Mouse (Mus musculus): ENCODE results near the gene Dact2. TPM values are rescaled to one million over a fixed set of nuclear protein-coding genes. Genes with fewer than 3 reads are reported as not detected.

The Dact2 gene
- polyA plus RNA-seq, 1 experiment from 2014 or later: 4.6 TPM

DNA sequence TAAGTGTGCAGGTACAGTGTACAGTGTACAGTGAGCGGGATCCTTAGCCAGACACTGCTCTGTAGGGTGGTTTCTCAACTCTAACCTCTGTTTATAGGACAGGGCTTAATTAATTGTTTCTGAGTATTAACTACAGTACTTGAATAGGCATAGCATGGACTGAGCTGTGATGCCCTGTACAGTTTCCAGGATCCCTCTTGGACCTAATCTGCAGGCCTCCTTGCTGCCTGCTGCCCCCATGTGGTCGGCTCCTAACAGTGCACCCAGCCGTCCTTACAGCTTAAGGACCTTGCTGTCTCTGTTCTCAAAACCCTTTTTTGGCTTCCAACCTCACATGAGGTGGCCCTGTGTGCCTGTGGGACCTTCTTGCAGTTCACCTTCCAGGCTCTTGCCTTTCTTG, 2.0 kb upstream of the Dact2 start:
- Histone ChIP-seq H3K4me2 (no peak overlapping the region), H3K27me3 (peaks cover 54% of the 10 kb centered on the region), H3K36me3 (no peaks in the 10 kb centered on the region), H3K9ac (no peak overlapping the region), H3K27ac (no peak overlapping the region), H3K4me3 (no peak overlapping the region), H3K4me1 (peaks cover 11% of the 10 kb centered on the region), H3K9me3 (no peaks in the 10 kb centered on the region)
- 28% methylated on average over 3 of the region's 3 CpGs for WGBS
- ATAC-seq (ENCODE audit: borderline replicate concordance, extremely low read depth, low FRiP score, low TSS enrichment): peak; percentile 13; the same call in 1 of the 2 replicates

DNA sequence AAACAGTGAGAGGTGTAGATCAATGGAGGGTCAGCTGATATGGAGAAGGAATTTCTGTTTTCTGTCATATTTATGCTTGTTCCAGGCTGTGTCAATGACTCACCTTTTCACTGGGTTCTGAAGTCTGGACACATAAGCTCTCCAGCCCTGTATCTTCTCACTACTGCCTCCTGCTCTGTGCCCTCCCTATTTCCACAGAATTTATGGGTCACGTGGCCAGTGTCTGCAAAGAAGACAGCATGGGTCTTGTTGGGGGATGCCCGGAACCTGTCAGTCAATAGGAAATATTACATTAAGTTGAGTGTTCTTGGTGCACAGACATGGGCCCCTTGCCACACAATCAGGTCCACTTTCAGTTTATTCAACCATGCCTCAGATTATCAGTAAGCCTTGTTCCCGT, 1.1 kb upstream of the Dact2 start:
- H3K4me1 ChIP-seq: peaks cover 17% of the 10 kb centered on the region
- H3K4me2 ChIP-seq: no peak overlapping the region
- no peak for ATAC-seq (ENCODE audit: borderline replicate concordance, extremely low read depth, low FRiP score, low TSS enrichment)
- H3K27ac ChIP-seq: no peak overlapping the region
- H3K36me3 ChIP-seq: no peaks in the 10 kb centered on the region
- 65% methylated on average over 3 of the region's 3 CpGs for WGBS
- no peak overlapping the region for H3K4me3 ChIP-seq
- peaks cover 55% of the 10 kb centered on the region for H3K27me3 ChIP-seq
- no peak overlapping the region for H3K9ac ChIP-seq
- H3K9me3 ChIP-seq: no peaks in the 10 kb centered on the region

DNA sequence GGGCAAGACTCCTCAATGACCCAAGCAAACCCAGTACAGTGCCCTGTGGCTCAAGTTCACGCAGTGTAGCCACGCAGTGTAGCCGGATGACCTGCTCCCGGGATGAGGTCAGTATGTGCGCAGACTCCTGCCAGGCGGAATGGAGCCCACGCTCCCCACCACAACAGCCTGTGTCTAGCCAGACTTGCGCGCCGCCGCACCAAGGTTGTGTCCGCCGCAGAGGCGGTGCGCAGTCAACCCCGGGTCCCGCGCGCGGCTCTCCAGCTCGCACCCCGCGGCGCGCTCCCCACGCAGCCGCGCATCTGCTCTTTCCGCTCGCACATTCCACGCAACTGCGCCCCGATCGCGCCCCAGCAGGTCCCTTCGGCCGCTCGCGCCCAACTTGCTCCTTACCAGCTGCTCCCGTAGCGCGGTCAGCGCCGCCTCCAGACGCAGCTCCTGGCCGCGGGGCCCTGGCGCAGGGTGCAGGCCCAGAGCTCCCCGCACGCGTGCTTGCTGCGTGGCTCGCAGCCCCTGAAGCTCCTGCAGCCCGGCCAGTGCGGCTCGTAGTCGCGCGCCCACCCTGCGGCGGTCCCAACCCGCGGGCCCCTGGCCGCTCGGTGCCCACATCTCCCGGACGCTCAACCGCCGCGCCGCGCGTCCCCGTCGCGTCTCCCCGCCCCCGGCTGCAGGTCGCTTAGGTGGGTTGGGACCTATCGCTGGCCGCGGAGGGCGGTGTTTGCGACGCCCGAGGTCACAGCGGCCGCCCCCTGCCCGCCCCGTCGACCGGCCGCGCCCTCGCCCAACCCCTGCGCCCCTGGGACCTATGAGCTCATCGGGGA, 773 bp downstream of the Dact2 start:
- peak overlapping the region; percentile 68 for H3K4me2 ChIP-seq
- WGBS: under 1% methylated on average over 97 of the region's 97 CpGs
- peak overlapping the region; percentile 51 for H3K4me3 ChIP-seq
- peaks cover 17% of the 10 kb centered on the region for H3K4me1 ChIP-seq
- no peaks in the 10 kb centered on the region for H3K36me3 ChIP-seq
- peak overlapping the region; percentile 37 for H3K9ac ChIP-seq
- ATAC-seq (ENCODE audit: borderline replicate concordance, extremely low read depth, low FRiP score, low TSS enrichment): peak; percentile 60
- H3K27ac ChIP-seq: peak overlapping the region; percentile 82
- H3K9me3 ChIP-seq: no peaks in the 10 kb centered on the region
- peaks cover 55% of the 10 kb centered on the region for H3K27me3 ChIP-seq

DNA sequence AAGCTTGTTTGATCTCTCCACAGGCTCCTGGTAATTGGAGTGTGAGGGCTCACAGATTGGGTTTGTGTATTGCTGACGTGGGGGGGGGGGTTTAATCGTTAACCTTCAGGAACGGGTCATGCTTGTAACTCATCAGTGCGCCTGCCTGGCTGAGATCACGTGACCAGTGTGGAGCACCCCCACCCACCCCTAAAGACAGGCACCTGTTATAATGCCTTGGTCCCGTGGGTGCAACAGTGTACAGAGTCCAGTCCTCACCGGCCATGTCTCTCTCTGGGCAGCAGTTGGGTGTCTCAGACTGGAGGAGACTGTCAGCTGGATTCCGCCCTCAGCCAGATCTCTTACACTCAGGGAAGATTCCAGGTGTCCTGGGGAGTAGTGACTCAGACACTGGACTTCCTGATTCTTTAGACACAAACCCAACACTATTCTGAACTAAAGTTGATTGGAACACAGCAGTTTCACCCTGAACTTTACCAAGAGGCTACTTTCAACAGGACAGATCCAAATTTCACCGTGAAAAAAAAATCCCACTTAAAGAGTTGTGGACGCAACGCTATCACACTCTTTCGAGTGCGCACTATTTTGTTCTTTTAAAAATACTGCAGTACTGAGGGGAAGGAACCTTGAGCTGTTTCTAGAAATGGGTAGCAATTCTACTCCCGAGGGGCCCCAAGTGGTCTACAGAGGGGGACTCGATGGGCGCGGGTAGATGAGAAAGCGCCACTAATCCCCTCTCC, 1.6 kb downstream of the Dact2 start:
- ATAC-seq (ENCODE audit: borderline replicate concordance, extremely low read depth, low FRiP score, low TSS enrichment): no peak
- peak overlapping the region; percentile 51 for H3K4me3 ChIP-seq
- no peaks in the 10 kb centered on the region for H3K36me3 ChIP-seq
- H3K4me1 ChIP-seq: peaks cover 17% of the 10 kb centered on the region
- 2% methylated on average over 18 of the region's 18 CpGs for WGBS
- H3K27me3 ChIP-seq: peaks cover 55% of the 10 kb centered on the region
- peak overlapping the region; percentile 68 for H3K4me2 ChIP-seq
- no peaks in the 10 kb centered on the region for H3K9me3 ChIP-seq
- peak overlapping the region; percentile 37; the same call in 1 of the 2 replicates for H3K9ac ChIP-seq
- peak overlapping the region; percentile 82 for H3K27ac ChIP-seq

DNA sequence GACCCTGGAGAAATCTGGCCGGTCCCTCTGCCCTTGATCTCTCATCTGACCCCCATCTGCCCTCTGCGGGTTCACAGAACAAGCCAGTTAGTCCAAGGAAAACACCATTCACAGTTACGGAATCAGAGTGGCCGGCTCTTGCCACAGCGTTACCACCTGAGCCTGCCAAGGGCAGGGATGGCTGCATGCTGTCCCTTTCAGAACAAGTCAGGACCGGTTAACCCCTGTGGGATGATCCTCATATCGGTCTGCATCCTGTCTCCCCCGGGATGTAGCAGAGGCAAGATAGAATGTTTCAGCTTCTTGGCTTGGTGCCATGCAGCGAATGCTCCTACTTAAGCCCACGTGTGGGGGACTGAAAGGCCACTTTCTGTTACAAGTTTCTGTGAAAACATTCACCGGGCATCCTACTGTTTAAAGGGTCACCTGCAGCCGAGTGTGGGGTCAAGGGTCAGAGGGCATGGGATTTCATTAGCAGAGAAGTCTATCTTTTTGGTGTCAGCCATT, 2.8 kb downstream of the Dact2 start:
- peak overlapping the region; percentile 4; the same call in 1 of the 2 replicates for H3K9ac ChIP-seq
- H3K4me3 ChIP-seq: peak overlapping the region; percentile 51; the same call in 1 of the 2 replicates
- peak overlapping the region; percentile 44 for H3K27ac ChIP-seq
- no peaks in the 10 kb centered on the region for H3K36me3 ChIP-seq
- H3K27me3 ChIP-seq: peaks cover 47% of the 10 kb centered on the region
- no peak for ATAC-seq (ENCODE audit: borderline replicate concordance, extremely low read depth, low FRiP score, low TSS enrichment)
- H3K4me1 ChIP-seq: peaks cover 17% of the 10 kb centered on the region
- no peaks in the 10 kb centered on the region for H3K9me3 ChIP-seq
- H3K4me2 ChIP-seq: peak overlapping the region; percentile 68
- 5% methylated on average over 12 of the region's 12 CpGs for whole genome bisulfite sequencing

DNA sequence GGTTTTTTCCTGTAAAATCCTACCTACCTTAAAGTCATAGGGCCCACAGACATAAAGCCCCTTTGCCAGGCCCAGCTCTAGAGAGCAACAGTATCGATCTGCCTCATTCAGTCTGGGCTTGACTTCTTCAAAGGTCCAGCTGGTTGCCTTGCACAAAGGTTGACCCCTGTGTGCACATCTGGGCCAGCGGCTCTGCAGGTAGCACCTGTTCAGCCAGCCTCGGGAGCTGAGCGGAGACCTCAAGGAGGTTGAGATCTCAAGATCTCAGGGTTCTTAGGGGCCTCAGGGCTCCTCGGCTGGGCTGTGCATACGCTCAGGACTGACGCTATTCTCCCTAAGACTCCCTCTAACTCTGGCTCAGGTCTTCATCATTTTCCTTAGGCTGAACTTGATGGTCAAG, 3.9 kb downstream of the Dact2 start:
- Histone ChIP-seq H3K4me2 (peak overlapping the region; percentile 4; the same call in 1 of the 2 replicates), H3K27ac (no peak overlapping the region; the same call in 1 of the 2 replicates), H3K9me3 (no peaks in the 10 kb centered on the region), H3K4me1 (peaks cover 17% of the 10 kb centered on the region), H3K9ac (0 out of 2 replicates have a peak overlapping the region, but pooled peaks have one; percentile 13), H3K27me3 (peaks cover 42% of the 10 kb centered on the region), H3K36me3 (0 out of 2 replicates have a peak, but pooled peaks cover 2% of the 10 kb centered on the region), H3K4me3 (no peak overlapping the region)
- ATAC-seq (ENCODE audit: borderline replicate concordance, extremely low read depth, low FRiP score, low TSS enrichment): no peak
- WGBS: 67% methylated on average over 7 of the region's 7 CpGs

DNA sequence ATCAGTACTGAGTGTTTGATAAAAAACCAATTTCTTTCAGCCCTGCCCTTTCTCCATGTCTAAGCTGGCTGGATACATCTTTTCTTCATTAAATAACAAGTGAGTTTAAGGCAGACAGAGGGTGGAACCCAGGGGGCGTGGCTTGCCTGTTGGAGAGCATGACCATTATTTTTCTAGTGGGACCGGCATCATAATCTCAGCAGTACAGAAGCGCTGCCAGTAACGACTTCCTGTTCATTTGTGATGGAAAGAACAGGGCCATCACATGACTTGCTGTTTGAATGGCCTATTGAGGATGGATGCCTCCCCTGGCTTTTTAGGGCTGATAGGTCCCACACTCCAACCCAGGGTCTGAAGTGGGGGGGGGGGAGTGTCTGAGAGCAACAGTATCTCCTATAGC, 4.5 kb downstream of the Dact2 start:
- no peak overlapping the region for H3K27ac ChIP-seq
- H3K4me1 ChIP-seq: peaks cover 17% of the 10 kb centered on the region
- H3K4me2 ChIP-seq: no peak overlapping the region
- no peak for ATAC-seq (ENCODE audit: borderline replicate concordance, extremely low read depth, low FRiP score, low TSS enrichment)
- H3K36me3 ChIP-seq: 0 out of 2 replicates have a peak, but pooled peaks cover 2% of the 10 kb centered on the region
- no peaks in the 10 kb centered on the region for H3K9me3 ChIP-seq
- no peak overlapping the region for H3K9ac ChIP-seq
- WGBS: 35% methylated on average over 4 of the region's 4 CpGs
- H3K4me3 ChIP-seq: no peak overlapping the region
- H3K27me3 ChIP-seq: peaks cover 37% of the 10 kb centered on the region

DNA sequence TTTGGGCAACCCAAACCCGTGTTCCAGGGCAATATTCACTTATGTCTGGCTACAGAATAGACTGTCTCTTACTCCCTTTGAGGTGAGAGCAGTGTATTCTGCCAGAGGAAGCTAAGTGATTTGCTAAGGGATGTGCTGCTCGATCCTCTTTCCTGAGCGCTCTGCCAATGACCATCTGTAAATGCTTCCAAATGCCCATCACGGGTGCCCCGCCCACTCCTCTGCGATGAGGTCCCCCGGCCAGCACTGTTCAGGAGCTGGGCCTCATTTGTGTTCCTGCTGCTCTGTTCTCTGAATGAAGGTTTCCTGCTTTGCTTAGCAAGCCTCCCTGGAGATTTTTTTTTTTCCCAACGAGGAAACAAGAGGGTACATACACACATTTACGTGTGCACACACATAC, 11.2 kb downstream of the Dact2 start:
- H3K4me2 ChIP-seq: no peak overlapping the region
- H3K27me3 ChIP-seq: no peaks in the 10 kb centered on the region
- 0 out of 2 replicates have a peak, but pooled peaks cover 2% of the 10 kb centered on the region for H3K36me3 ChIP-seq
- no peak overlapping the region for H3K9ac ChIP-seq
- no peak overlapping the region for H3K27ac ChIP-seq
- H3K4me3 ChIP-seq: no peak overlapping the region
- no peak for ATAC-seq (ENCODE audit: borderline replicate concordance, extremely low read depth, low FRiP score, low TSS enrichment)
- WGBS: 59% methylated on average over 9 of the region's 9 CpGs
- no peaks in the 10 kb centered on the region for H3K9me3 ChIP-seq
- H3K4me1 ChIP-seq: 0 out of 2 replicates have a peak, but pooled peaks cover 7% of the 10 kb centered on the region

DNA sequence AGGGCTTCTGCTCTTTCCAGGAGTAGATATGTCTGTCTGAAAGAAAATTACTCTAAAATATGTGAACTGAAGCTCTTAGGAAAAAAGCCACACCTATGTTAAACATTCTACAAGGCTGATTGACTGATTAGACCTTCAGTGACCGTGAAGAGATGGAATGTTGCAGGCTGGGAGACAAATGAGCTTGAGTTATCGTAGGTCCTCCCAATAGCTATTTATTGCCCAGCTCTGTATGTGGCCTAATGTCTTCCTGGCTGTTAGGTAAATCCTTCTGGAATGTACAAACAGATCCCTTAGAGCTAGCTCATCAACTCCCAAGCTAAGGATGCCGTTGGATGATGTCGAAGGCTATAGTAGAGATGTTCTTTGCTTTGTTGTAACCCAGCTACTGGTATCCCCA, 11.7 kb downstream of the Dact2 start:
- 0 out of 2 replicates have a peak, but pooled peaks cover 2% of the 10 kb centered on the region for H3K36me3 ChIP-seq
- no peak for ATAC-seq (ENCODE audit: borderline replicate concordance, extremely low read depth, low FRiP score, low TSS enrichment)
- H3K27me3 ChIP-seq: no peaks in the 10 kb centered on the region
- no peak overlapping the region for H3K4me3 ChIP-seq
- H3K9ac ChIP-seq: no peak overlapping the region
- no peaks in the 10 kb centered on the region for H3K9me3 ChIP-seq
- no peak overlapping the region for H3K4me2 ChIP-seq
- H3K27ac ChIP-seq: no peak overlapping the region
- H3K4me1 ChIP-seq: 0 out of 2 replicates have a peak, but pooled peaks cover 7% of the 10 kb centered on the region
- 50% methylated on average over 4 of the region's 4 CpGs for WGBS

DNA sequence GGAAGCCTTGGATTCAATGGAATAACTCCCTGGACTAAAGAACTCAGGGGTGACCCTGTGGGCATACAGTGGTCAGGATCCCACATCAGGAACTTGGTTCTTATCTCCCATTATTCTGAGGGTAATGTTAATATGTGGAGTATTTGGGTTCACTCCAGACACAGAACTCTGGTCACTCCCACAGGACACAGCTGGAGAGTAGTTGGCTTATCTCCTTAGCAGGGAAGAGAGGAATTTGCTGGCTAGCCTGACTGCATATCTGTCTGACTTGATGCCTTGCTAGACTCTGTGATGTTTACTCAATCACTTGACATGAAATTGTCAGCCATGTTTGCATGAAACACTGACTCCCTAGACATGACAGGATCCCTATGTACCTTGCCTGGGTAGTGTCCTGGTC, 15.6 kb downstream of the Dact2 start:
- ATAC-seq (ENCODE audit: borderline replicate concordance, extremely low read depth, low FRiP score, low TSS enrichment): no peak

DNA sequence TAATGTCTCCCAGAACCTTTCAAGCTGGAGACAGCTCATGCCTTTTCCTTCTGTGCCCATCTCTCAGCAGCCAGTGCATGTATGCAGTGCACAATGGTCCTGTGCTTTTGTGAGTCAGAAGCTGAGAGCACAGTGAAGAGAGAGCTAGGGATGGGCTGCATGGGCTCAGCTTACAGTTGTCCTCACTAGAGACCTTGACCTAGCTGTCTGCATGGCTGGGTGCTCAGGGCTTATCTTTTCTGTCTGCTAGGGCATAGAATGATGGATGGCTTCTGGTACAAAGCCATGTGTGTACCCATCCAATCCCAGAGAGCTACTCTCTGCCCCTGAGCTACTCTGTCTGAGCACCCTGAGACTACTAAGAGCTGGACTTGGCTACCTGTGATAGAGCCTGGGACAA, 17.0 kb downstream of the Dact2 start:
- Histone ChIP-seq H3K4me3 (no peak overlapping the region), H3K27me3 (no peaks in the 10 kb centered on the region), H3K36me3 (no peaks in the 10 kb centered on the region), H3K9me3 (no peaks in the 10 kb centered on the region), H3K4me1 (peaks cover 18% of the 10 kb centered on the region), H3K9ac (no peak overlapping the region), H3K27ac (no peak overlapping the region), H3K4me2 (no peak overlapping the region)
- ATAC-seq (ENCODE audit: borderline replicate concordance, extremely low read depth, low FRiP score, low TSS enrichment): no peak

More for the DNA sequence above, 15.6 kb downstream of the Dact2 start:
- Histone ChIP-seq H3K9me3 (no peaks in the 10 kb centered on the region), H3K4me1 (0 out of 2 replicates have a peak, but pooled peaks cover 7% of the 10 kb centered on the region), H3K4me2 (no peak overlapping the region), H3K9ac (no peak overlapping the region), H3K27ac (no peak overlapping the region), H3K36me3 (no peaks in the 10 kb centered on the region), H3K27me3 (no peaks in the 10 kb centered on the region), H3K4me3 (no peak overlapping the region)

DNA sequence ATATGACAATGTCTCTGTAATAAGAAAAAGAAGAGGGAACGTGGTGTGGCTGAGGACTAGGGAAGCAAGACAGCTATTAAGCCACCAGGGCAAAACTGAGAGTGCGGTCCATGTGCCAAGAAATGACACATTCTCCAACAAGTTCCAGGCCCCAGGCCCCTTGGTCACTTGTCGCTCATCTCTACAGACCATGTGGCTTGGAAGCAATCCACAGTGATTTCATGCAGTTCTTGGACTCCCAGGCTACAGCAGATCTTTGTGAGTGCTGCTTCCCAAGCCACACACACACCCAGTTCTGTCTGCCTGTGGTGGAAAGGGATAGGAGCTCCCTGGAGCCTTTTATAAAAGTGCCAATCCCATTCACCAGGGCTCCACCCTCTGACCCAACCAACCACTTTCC, 17.9 kb downstream of the Dact2 start:
- Histone ChIP-seq H3K9me3 (no peaks in the 10 kb centered on the region), H3K9ac (no peak overlapping the region), H3K4me3 (no peak overlapping the region), H3K4me1 (peaks cover 18% of the 10 kb centered on the region), H3K4me2 (no peak overlapping the region), H3K27me3 (no peaks in the 10 kb centered on the region), H3K36me3 (no peaks in the 10 kb centered on the region), H3K27ac (no peak overlapping the region)
- ATAC-seq (ENCODE audit: borderline replicate concordance, extremely low read depth, low FRiP score, low TSS enrichment): no peak
- WGBS: 81% methylated on average over 3 of the region's 3 CpGs

Data from lung, embryonic 15.5 days (tissue).